Mouse (Mus musculus) cerebellum, postnatal 36 days (tissue): ENCODE measurements around the gene Crtc3.

Experiments
- DNase-seq, 2 experiments: peaks; one replicate each; pipeline ENCODE4 v3.0.0; 2021 to 2022; ENCODE audit warnings: mixed read lengths in 2 of 2

Crtc3 gene

GRCm38 (mm10) chr7:80638460-80638859, 50.2 kb downstream of the Crtc3 start:
- DNase-seq = no peak

- no peak for DNase-seq
Measured at GRCm38 (mm10) chr7:80636953-80637800, 51.5 kb downstream of the Crtc3 start.

GRCm38 (mm10) chr7:80636288-80636952, 52.3 kb downstream of the Crtc3 start:
- no peak for DNase-seq

- no peak for DNase-seq
Measured at GRCm38 (mm10) chr7:80635866-80636265, 52.8 kb downstream of the Crtc3 start.

- DNase-seq = no peak
Measured at GRCm38 (mm10) chr7:80634741-80635140, 53.9 kb downstream of the Crtc3 start.

- DNase-seq = no peak
Measured at GRCm38 (mm10) chr7:80633635-80634034, 55.0 kb downstream of the Crtc3 start.

GRCm38 (mm10) chr7:80631993-80632392, 56.7 kb downstream of the Crtc3 start:
- no peak for DNase-seq

GRCm38 (mm10) chr7:80631405-80631804, 57.3 kb downstream of the Crtc3 start:
- DNase-seq = no peak

GRCm38 (mm10) chr7:80629369-80629768, 59.3 kb downstream of the Crtc3 start:
- no peak for DNase-seq

GRCm38 (mm10) chr7:80628708-80629183, 59.9 kb downstream of the Crtc3 start:
- peak; percentile 91 to 92 for DNase-seq

GRCm38 (mm10) chr7:80626943-80627342, 61.7 kb downstream of the Crtc3 start:
- no peak for DNase-seq

GRCm38 (mm10) chr7:80625841-80626240, 62.8 kb downstream of the Crtc3 start:
- no peak for DNase-seq

GRCm38 (mm10) chr7:80623276-80623675, 65.4 kb downstream of the Crtc3 start:
- peak; percentile 77 to 82 for DNase-seq

- DNase-seq = no peak
Measured at GRCm38 (mm10) chr7:80616096-80616495, 72.6 kb downstream of the Crtc3 start.

GRCm38 (mm10) chr7:80614042-80614441, 74.6 kb downstream of the Crtc3 start:
- DNase-seq = no peak

GRCm38 (mm10) chr7:80612191-80612787, 76.4 kb downstream of the Crtc3 start:
- no peak for DNase-seq

- peak in 1 of 2 experiments; percentile 45 for DNase-seq
Measured at GRCm38 (mm10) chr7:80611646-80612045, 77.0 kb downstream of the Crtc3 start.

- no peak for DNase-seq
Measured at GRCm38 (mm10) chr7:80607503-80607902, 81.2 kb downstream of the Crtc3 start.

- DNase-seq = no peak
Measured at GRCm38 (mm10) chr7:80606435-80606834, 82.2 kb downstream of the Crtc3 start.

- peak in 1 of 2 experiments; percentile 26 for DNase-seq
Measured at GRCm38 (mm10) chr7:80605557-80605930, 83.1 kb downstream of the Crtc3 start.

GRCm38 (mm10) chr7:80604908-80605556, 83.6 kb downstream of the Crtc3 start:
- no peak for DNase-seq

- DNase-seq = no peak
Measured at GRCm38 (mm10) chr7:80602574-80602973, 86.1 kb downstream of the Crtc3 start.

- DNase-seq = no peak
Measured at GRCm38 (mm10) chr7:80598436-80598985, 90.2 kb downstream of the Crtc3 start.
